ENCODE assay signal across 8 mouse cellular contexts in the genomic region with DNA sequence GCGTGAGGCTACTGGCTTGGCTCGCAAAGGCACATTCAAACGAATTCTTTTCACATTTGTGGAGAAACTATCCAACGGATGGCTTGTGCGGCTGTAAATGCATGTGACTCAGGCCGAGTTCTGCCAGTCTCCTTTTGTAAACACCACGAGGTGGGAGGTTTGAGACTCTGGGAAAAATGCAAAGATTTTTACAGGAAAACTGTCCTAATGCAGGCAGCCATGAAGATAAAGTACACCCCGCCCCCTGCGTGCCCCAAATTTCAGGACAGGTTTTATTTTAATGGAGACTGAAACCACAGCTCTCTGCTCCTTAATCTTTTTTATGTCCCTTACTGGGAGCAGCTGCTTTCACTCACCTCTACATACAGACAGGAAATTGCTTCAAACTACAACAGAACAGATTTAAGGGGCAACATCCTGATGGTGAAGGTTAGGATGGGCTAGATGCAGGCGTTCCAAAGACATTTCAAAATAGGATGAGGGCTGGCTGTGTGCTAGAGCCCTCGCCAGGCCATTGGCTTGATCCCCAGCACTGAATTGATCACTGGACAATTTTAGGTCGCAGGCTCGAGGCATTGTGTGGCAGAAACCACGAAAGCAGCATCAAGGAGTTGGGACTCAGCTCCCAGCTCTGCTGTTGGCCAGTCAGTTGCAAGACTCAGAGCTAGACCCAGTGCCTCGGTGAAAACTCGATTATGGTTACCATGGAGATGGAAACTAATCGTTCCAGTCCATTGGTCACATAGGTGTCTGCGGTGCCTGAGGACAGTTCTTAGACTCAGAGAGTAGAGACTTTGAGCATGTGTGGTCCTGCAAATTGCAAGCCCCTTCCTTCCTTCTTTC.
DNase-seq lines count a peak whose midpoint lies in the region; ATAC-seq lines count a peak whose summit lies in the region.

No protein-coding gene starts in this region.

- H3K9ac ChIP-seq in neural tube, embryonic 13.5 days: no peak overlapping the region; the same call in 1 of the 2 replicates

- WGBS in neural tube, embryonic 13.5 days: 44% methylated on average over 18 of the region's 18 CpGs

- peaks cover 43% of the 10 kb centered on the region for H3K4me1 ChIP-seq in neural tube, embryonic 13.5 days (replicated peaks)

- H3K27me3 ChIP-seq in neural tube, embryonic 13.5 days: 0 out of 2 replicates have a peak, but pooled peaks cover 11% of the 10 kb centered on the region

- no peaks in the 10 kb centered on the region for H3K36me3 ChIP-seq in neural tube, embryonic 13.5 days

- no peak overlapping the region for H3K4me2 ChIP-seq in neural tube, embryonic 13.5 days

- H3K9me3 ChIP-seq in neural tube, embryonic 13.5 days: no peaks in the 10 kb centered on the region

- DNase-seq in cerebellum, adult 18-20 months: peak; percentile 36 to 51
- peak; percentile 19 for DNase-seq in right cerebral cortex, adult 18-20 months
- no peak for DNase-seq in right cerebral cortex, postnatal 4 days
- DNase-seq in kidney, postnatal 10 days: peak; percentile 54
- DNase-seq in adrenal gland, adult 18-20 months (ENCODE audit: low spot score in 2 of 2): no peak
- DNase-seq in layer of hippocampus, postnatal 25 days (ENCODE audit: extremely low spot score in 1 of 2, low spot score in 1 of 2): no peak

- no peak overlapping the region for H3K4me3 ChIP-seq in neural tube, embryonic 13.5 days

- peak overlapping the region; percentile 52 for H3K27ac ChIP-seq in neural tube, embryonic 13.5 days (replicated peaks)

- ATAC-seq in cerebellum, adult (ENCODE audit: insufficient number of reproducible peaks, low FRiP score, low TSS enrichment): no peak
- ATAC-seq in neural tube, embryonic 13.5 days (ENCODE audit: low read depth): 0 out of 2 replicates have a peak, but pooled peaks have one; percentile 51

Comparison
In these comparisons a context has a peak if more than half of its experiments do, and no peak if none do; other contexts are left out.
1. DNase-seq: peak in cerebellum, adult 18-20 months (2 of 2), right cerebral cortex, adult 18-20 months (single experiment) and kidney, postnatal 10 days (single experiment); none in right cerebral cortex, postnatal 4 days (single experiment), adrenal gland, adult 18-20 months (0 of 2) and layer of hippocampus, postnatal 25 days (0 of 2).